Mouse (Mus musculus) mouse embryonic stem cell (cell line): ENCODE data around the gene Igsf9.

ENCODE experiments used
- in situ Hi-C, 2 experiments: fragments of 300-500 bp; cut with MboI; formaldehyde crosslinking; loops; 1 replicate in 1 of 2; 3 replicates in 1 of 2; pipeline ENCODE4 v1.14.3; 2019 to 2020; ENCODE audit warnings: low sequenced_read_pairs in 2 of 2, low pct_unique_long_range_greater_than_20kb in 1 of 2, mixed read lengths in 1 of 2; ENCODE audit not compliant: unreplicated experiment in 1 of 2

Igsf9 gene

GRCm38 (mm10) chr1:172486651-172487050 lies 5.1 kb downstream of the Igsf9 start:
- in situ Hi-C loops: loop anchor here in 1 of 2 experiments (10.0 kb wide), 1 partner anchor 72 kb away; no protein-coding TSS in a partner anchor

GRCm38 (mm10) chr1:172487859-172488258 lies 6.3 kb downstream of the Igsf9 start:
- in situ Hi-C loops: loop anchor here in 1 of 2 experiments (10.0 kb wide), 1 partner anchor 73 kb away; no protein-coding TSS in a partner anchor

GRCm38 (mm10) chr1:172488831-172489230 lies 7.2 kb downstream of the Igsf9 start:
- in situ Hi-C loops: loop anchor here in 1 of 2 experiments (10.0 kb wide), 1 partner anchor 74 kb away; no protein-coding TSS in a partner anchor

- in situ Hi-C loops: loop anchor here in 1 of 2 experiments (10.0 kb wide), 1 partner anchor 75 kb away; no protein-coding TSS in a partner anchor
These were observed 8.1 kb downstream of the Igsf9 start for GRCm38 (mm10) chr1:172489585-172490250.

GRCm38 (mm10) chr1:172490261-172490661 lies 8.7 kb downstream of the Igsf9 start:
- in situ Hi-C loops: no loop called here

GRCm38 (mm10) chr1:172492047-172492446 lies 10.5 kb downstream of the Igsf9 start:
- in situ Hi-C loops: no loop called here

- in situ Hi-C loops: no loop called here
These were observed 11.9 kb downstream of the Igsf9 start for GRCm38 (mm10) chr1:172493516-172493915.

- in situ Hi-C loops: no loop called here
These were observed 14.4 kb downstream of the Igsf9 start for GRCm38 (mm10) chr1:172496030-172496429.

GRCm38 (mm10) chr1:172497428-172497827 lies 15.8 kb downstream of the Igsf9 start:
- in situ Hi-C loops: no loop called here

- in situ Hi-C loops: no loop called here
These were observed 18.3 kb downstream of the Igsf9 start, which contains the start of gene Tagln2 for GRCm38 (mm10) chr1:172499765-172500441. TSS of gene Tagln2 (plus strand) at chr1:172500047.

- in situ Hi-C loops: no loop called here
These were observed 19.1 kb downstream of the Igsf9 start for GRCm38 (mm10) chr1:172500451-172501370.

GRCm38 (mm10) chr1:172501371-172502144 lies 20.0 kb downstream of the Igsf9 start:
- in situ Hi-C loops: no loop called here

- in situ Hi-C loops: no loop called here
These were observed 20.8 kb downstream of the Igsf9 start for GRCm38 (mm10) chr1:172502145-172503110.

- in situ Hi-C loops: no loop called here
These were observed 21.8 kb downstream of the Igsf9 start for GRCm38 (mm10) chr1:172503111-172503997.

GRCm38 (mm10) chr1:172504756-172505155 lies 23.2 kb downstream of the Igsf9 start:
- in situ Hi-C loops: no loop called here

- in situ Hi-C loops: no loop called here
These were observed 25.4 kb downstream of the Igsf9 start for GRCm38 (mm10) chr1:172507001-172507400.
